Mouse (Mus musculus) ES-E14 (cell line): ENCODE results near the gene Rara. TPM values are rescaled to one million over a fixed set of nuclear protein-coding genes. Genes with fewer than 3 reads are reported as not detected.

Experiments
- DNase-seq: peaks from one replicate; pipeline ENCODE4 v3.0.0-alpha.2; 2013; ENCODE audit warnings: low read depth, low spot score
- H3K27ac ChIP-seq: 2 replicates; pipeline ENCODE4 v1.5.1; 2012; ENCODE audit warnings: low read depth, mild to moderate bottlenecking, low read length, moderate library complexity, mixed read lengths; ENCODE audit not compliant: poor library complexity, insufficient read depth, severe bottlenecking
- H3K36me3 ChIP-seq: 2 replicates; pipeline ENCODE4 v1.6.1; 2012; ENCODE audit warnings: mild to moderate bottlenecking, low read length, moderate library complexity, mixed read lengths; ENCODE audit not compliant: control insufficient read depth, poor library complexity, insufficient read depth, severe bottlenecking
- H3K4me1 ChIP-seq, 2 experiments: fragments of 150-350 bp in 1 of 2; sonication (generic) in 1 of 2; 2 replicates each; pipeline ENCODE4 v1.6.1; 2012; ENCODE audit warnings: low read length in 2 of 2, mild to moderate bottlenecking in 1 of 2, mixed read lengths in 1 of 2; ENCODE audit not compliant: control insufficient read depth in 2 of 2, insufficient read depth in 2 of 2, poor library complexity in 1 of 2
- H3K4me3 ChIP-seq, 2 experiments: fragments of 150-350 bp in 1 of 2; sonication (generic) in 1 of 2; 2 replicates each; pipeline ENCODE4 v1.5.1; 2012; ENCODE audit warnings: low read length in 2 of 2, low read depth in 1 of 2, mild to moderate bottlenecking in 1 of 2, mixed read lengths in 1 of 2; ENCODE audit not compliant: insufficient read depth in 1 of 2, poor library complexity in 1 of 2, severe bottlenecking in 1 of 2
- H3K9ac ChIP-seq: 2 replicates; pipeline ENCODE4 v1.6.1; 2012; ENCODE audit warnings: low read depth, mild to moderate bottlenecking, low read length, mixed read lengths; ENCODE audit not compliant: poor library complexity, insufficient read depth, severe bottlenecking
- H3K9me3 ChIP-seq: fragments of 150-350 bp; sonication (generic); 2 replicates; pipeline ENCODE4 v1.6.1; 2012; ENCODE audit warnings: low read depth, mild to moderate bottlenecking, low read length; ENCODE audit not compliant: control insufficient read depth, insufficient read depth
- CHD2 ChIP-seq: IDR thresholded peaks from 2 replicates; pipeline ENCODE4 v1.6.1; 2014; ENCODE audit warnings: mild to moderate bottlenecking, low read depth, low read length, inconsistent platforms
- HCFC1 ChIP-seq: IDR thresholded peaks from 2 replicates; pipeline ENCODE4 v1.6.1; 2012; ENCODE audit warnings: low read length, inconsistent platforms, borderline replicate concordance; ENCODE audit not compliant: insufficient read depth
- MAFK ChIP-seq: IDR thresholded peaks from 2 replicates; pipeline ENCODE4 v1.6.1; 2014; ENCODE audit warnings: mild to moderate bottlenecking, low read depth, low read length, inconsistent platforms; ENCODE audit not compliant: insufficient read depth
- ZC3H11A ChIP-seq: IDR thresholded peaks from 2 replicates; pipeline ENCODE4 v1.6.1; 2012; ENCODE audit warnings: low read depth, mild to moderate bottlenecking, inconsistent platforms, low read length, borderline replicate concordance
- ZNF384 ChIP-seq: IDR thresholded peaks from 2 replicates; pipeline ENCODE4 v1.6.1; 2012; ENCODE audit warnings: low read depth, low read length, inconsistent platforms
- in situ Hi-C, 2 experiments: fragments of 600-800 bp; cut with MboI; formaldehyde crosslinking; loops; one replicate each; pipeline ENCODE4 v1.15.1; 2025; ENCODE audit warnings: low sequenced_read_pairs in 2 of 2, inconsistent platforms in 1 of 2; ENCODE audit not compliant: unreplicated experiment in 2 of 2
- total RNA-seq: library from RNA; depleted of rRNA; stranded (reverse); fragments of 300-350 nt; gene quantifications from 2 replicates; pipeline ENCODE4 v1.2.3, GENCODE M21; 2012

Rara gene
- total RNA-seq, 1 experiment: 25.8 TPM

DNA sequence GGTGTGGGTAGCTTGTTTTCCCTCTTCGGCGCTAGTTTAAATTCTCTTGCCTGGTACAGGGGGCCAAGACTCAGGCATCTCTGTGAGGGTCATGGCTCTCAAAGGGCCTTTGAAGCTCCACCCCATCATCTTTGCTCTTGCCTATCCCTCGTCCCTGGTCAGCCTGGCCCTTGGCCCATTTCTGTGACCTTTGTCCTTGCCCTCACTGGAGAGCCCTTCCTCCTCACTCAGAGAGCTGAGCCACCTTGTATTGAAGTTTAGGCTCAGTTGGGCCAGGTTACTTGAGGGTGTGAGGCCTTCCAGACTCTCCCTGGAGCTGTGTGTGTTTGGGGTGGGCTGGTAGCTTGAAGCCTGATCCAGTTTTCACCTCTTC is 18.0 kb downstream of the Rara start:
- H3K9ac ChIP-seq: no peak overlapping the region
- H3K4me3 ChIP-seq: no peak overlapping the region
- no peak overlapping the region for H3K27ac ChIP-seq
- peaks cover 5% of the 10 kb centered on the region; the same call in 1 of the 2 replicates for H3K36me3 ChIP-seq
- H3K9me3 ChIP-seq: no peaks in the 10 kb centered on the region
- TF ChIP-seq MAFK (no peak), CHD2 (no peak), HCFC1 (no peak), ZC3H11A (no peak), ZNF384 (no peak)
- in situ Hi-C loops: no loop called here
- H3K4me1 ChIP-seq: peaks cover 5 to 32% of the 10 kb centered on the region in 2 experiments; a peak in 2 of 4 replicates
- DNase-seq: no peak

DNA sequence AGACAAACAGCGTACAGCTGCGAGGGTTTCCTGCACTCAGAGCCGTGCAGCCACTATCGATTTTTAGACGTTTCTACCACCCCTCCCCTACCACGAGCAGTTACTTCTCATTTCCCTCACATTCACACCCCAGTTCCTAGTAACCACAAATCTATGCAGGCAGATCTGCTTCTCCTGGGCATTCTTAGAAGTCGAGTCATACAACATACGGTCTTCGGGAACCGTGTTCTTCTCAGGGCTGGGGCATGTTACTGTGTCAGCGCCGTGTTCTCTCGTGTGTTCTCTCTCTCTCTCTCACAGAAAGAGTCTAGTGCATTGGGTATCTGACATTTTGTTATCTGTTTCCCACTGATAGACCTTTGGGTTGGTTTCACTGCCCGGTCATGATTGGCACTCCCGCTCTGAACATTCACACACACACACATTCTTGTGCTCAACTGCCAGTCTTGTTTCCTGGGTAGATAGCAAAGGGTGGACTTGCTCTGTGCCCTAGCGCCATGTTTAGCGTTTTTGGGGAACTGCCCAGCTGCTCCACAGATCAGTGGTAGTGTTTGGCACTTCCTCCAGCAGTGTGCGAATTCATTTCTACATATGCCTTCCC is 20.5 kb downstream of the Rara start:
- Histone ChIP-seq H3K4me1 (peaks cover 4 to 30% of the 10 kb centered on the region in 2 experiments; a peak in 2 of 4 replicates), H3K9ac (no peak overlapping the region), H3K9me3 (no peaks in the 10 kb centered on the region), H3K36me3 (peaks cover 5% of the 10 kb centered on the region; the same call in 1 of the 2 replicates), H3K4me3 (no peak overlapping the region), H3K27ac (no peak overlapping the region)
- TF ChIP-seq CHD2: no peak
- no peak for TF ChIP-seq ZC3H11A
- TF ChIP-seq MAFK: no peak
- TF ChIP-seq HCFC1: no peak
- TF ChIP-seq ZNF384: no peak
- in situ Hi-C loops: no loop called here
- DNase-seq: no peak

DNA sequence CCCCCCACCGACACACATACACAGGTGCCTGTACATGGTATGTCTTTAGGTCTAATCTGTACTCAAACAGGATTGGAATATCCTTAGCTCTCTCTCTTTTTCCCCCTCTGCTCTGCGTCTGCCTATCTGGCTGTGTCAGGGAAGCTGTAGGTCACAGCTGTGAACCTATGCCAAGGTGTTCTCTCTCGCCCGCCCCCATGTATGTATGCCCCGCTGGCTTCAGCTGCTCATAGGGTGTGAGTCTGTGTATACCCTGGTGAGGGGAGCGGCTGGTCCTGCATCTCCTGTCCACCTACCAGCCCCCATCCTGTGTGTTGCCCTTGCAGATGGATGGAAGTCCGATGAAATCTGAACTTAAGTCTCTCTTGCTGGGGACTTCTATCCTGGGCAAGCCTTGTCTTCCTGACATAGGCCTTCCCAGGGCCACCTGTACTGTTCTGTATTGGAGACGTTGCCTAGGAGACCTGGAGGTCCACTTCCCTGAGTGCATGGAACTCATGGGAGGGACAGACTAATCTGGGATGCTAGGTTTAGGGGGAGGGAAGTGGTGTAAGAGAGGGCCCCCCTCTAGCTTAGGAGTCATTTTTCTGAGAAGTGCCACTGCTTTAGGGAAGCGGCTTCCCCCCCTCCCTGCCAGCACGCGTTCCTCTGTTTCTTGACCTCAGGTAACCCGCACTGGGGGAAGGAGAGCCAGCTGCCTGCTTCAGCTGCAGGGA is 21.8 kb downstream of the Rara start:
- TF ChIP-seq ZC3H11A: no peak
- TF ChIP-seq MAFK: no peak
- TF ChIP-seq CHD2: no peak
- TF ChIP-seq HCFC1: no peak
- no peak for TF ChIP-seq ZNF384
- DNase-seq: no peak
- Histone ChIP-seq H3K27ac (no peak overlapping the region), H3K36me3 (peaks cover 5% of the 10 kb centered on the region; the same call in 1 of the 2 replicates), H3K4me1 (peaks cover 3 to 31% of the 10 kb centered on the region in 2 experiments; a peak in 3 of 4 replicates), H3K9me3 (no peaks in the 10 kb centered on the region), H3K9ac (no peak overlapping the region), H3K4me3 (no peak overlapping the region)
- in situ Hi-C loops: no loop called here

DNA sequence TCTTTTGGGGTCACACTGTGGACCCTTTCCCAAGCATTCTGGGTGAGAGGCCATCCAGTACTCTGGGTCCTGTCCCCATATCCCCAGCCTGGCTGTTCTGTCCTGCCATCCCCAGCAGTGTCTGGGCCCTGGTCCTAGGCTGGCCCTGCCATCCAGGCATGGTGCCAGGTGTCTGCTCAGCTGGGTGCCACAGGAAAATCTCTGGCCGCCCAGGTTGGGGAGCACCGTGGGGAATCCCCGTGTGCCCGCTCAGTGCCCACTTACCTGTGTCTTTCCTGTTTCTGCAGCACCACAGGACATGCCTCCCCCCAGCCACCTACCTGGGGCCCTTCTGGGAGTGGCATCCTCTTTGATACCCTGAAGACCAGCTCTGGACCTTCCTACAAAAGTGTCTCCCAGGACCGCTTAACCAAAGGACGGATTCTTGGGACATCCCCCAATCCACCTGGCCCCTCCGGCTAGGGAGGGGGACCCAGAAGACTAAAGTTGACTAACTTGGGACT is 22.4 kb downstream of the Rara start:
- in situ Hi-C loops: no loop called here
- no peak overlapping the region for H3K27ac ChIP-seq
- TF ChIP-seq ZNF384 (no peak), ZC3H11A (no peak), CHD2 (no peak), MAFK (no peak), HCFC1 (no peak)
- H3K9ac ChIP-seq: no peak overlapping the region
- H3K9me3 ChIP-seq: no peaks in the 10 kb centered on the region
- H3K4me3 ChIP-seq: no peak overlapping the region
- peaks cover 5% of the 10 kb centered on the region; the same call in 1 of the 2 replicates for H3K36me3 ChIP-seq
- H3K4me1 ChIP-seq: peaks cover 3 to 31% of the 10 kb centered on the region in 2 experiments; a peak in 3 of 4 replicates
- DNase-seq: no peak
